Mouse (Mus musculus) stomach, postnatal 0 days (tissue): ENCODE measurements at regions not wholly inside any gene's neighbourhood (a gene's known extent, or its start where the extent isn't known, plus 50 kb on each side); places are given as distances from the start of the nearest gene placed in this dataset.

Experiments used
- ATAC-seq: fragments of 200-750 bp; cut with Nextera tagmentation; 2 replicates; pipeline ENCODE4 v1.8.0; 2017; ENCODE audit not compliant: low FRiP score, low TSS enrichment
- DNase-seq: peaks from one replicate; pipeline ENCODE4 v3.0.0-alpha.2; 2016; ENCODE audit warnings: low spot score
- H3K27ac ChIP-seq: fragments of 300-500 bp; sonication (generic); replicated peaks from 2 replicates; pipeline ENCODE4 v1.5.1; 2014; ENCODE audit warnings: mild to moderate bottlenecking, control low read depth
- H3K27me3 ChIP-seq: fragments of 300-500 bp; sonication (generic); 2 replicates; pipeline ENCODE4 v1.6.1; 2014; ENCODE audit warnings: low read length; ENCODE audit not compliant: control insufficient read depth, insufficient read depth
- H3K36me3 ChIP-seq: fragments of 300-500 bp; sonication (generic); 2 replicates; pipeline ENCODE4 v1.6.1; 2014; ENCODE audit warnings: low read length, mixed read lengths; ENCODE audit not compliant: control insufficient read depth, insufficient read depth
- H3K4me1 ChIP-seq: fragments of 300-500 bp; sonication (generic); replicated peaks from 2 replicates; pipeline ENCODE4 v1.6.1; 2014; ENCODE audit warnings: antibody characterized with exemption; ENCODE audit not compliant: control insufficient read depth, insufficient read depth
- H3K4me2 ChIP-seq: fragments of 300-500 bp; sonication (generic); replicated peaks from 2 replicates; pipeline ENCODE4 v1.6.1; 2014; ENCODE audit warnings: low read depth, mild to moderate bottlenecking, control low read depth, moderate library complexity
- H3K4me3 ChIP-seq: fragments of 300-500 bp; sonication (generic); 2 replicates; pipeline ENCODE4 v1.5.1; 2014; ENCODE audit warnings: low read depth, low read length, control low read depth
- H3K9ac ChIP-seq: fragments of 300-500 bp; sonication (generic); 2 replicates; pipeline ENCODE4 v1.6.1; 2014; ENCODE audit warnings: mild to moderate bottlenecking, low read length, control low read depth, mixed read lengths
- H3K9me3 ChIP-seq: fragments of 300-500 bp; sonication (generic); 2 replicates; pipeline ENCODE4 v1.6.1; 2016; ENCODE audit warnings: low read length; ENCODE audit not compliant: control insufficient read depth
- CTCF ChIP-seq: IDR thresholded peaks from 2 replicates; pipeline ENCODE4 v1.5.1; 2016; ENCODE audit warnings: antibody characterized with exemption, low read depth, mild to moderate bottlenecking, moderate library complexity
- EP300 ChIP-seq: optimal IDR thresholded peaks from 2 replicates; pipeline ENCODE3; 2016; ENCODE audit warnings: antibody characterized with exemption
- WGBS: fragments of 180-500 bp; shearing (Covaris S2); extraction: QIAGEN DNeasy Blood & Tissue Kit; methylation state at CpG from one replicate; pipeline ENCODE4 v1.1.7; 2014; 5-methylcytosine and 5-hydroxymethylcytosine counted together

DNA sequence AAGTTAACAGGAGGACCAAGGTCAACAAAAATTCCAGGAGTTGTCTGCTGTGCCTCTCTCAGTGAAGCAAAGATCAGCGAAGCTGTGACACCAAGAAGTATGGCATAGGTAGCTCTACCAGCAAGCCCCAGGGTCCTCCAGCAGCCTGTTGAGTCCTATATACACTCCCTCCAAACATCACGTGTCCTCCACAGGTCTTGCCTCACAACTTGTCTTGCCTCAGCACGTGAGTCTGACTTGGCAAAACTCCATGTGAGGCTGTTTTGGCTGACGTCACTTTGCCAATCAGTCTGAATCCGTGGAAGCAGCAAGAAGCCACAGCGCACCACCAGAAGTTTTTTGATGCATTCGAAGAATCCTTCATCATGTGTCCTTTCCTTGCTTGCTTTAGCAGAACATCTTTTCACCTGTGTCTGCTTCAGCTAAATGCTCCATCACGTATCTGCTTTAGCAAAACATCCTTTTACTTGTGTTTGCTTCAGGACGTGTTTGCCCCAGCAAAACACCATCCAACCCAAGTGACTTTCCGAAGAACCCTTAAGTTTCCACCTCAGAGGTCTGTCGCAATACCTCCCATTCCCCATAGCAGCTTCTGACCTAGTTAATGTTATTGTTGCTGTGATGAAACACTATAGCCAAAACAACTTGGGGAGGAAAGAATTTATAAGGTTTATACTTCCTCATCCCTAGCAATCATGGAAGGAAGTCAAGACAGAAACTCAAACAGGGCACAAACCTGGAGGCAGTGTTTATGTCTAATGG is 101.0 kb upstream of the Apob start:
- Histone ChIP-seq H3K9ac (no peak overlapping the region), H3K27ac (no peak overlapping the region), H3K4me1 (no peaks in the 10 kb centered on the region), H3K36me3 (no peaks in the 10 kb centered on the region), H3K4me2 (no peak overlapping the region), H3K4me3 (no peak overlapping the region), H3K27me3 (no peaks in the 10 kb centered on the region), H3K9me3 (no peaks in the 10 kb centered on the region)
- no peak for DNase-seq
- TF ChIP-seq EP300 (no peak), CTCF (no peak)
- WGBS = 73% methylated on average over 11 of the region's 11 CpGs
- ATAC-seq = no peak

DNA sequence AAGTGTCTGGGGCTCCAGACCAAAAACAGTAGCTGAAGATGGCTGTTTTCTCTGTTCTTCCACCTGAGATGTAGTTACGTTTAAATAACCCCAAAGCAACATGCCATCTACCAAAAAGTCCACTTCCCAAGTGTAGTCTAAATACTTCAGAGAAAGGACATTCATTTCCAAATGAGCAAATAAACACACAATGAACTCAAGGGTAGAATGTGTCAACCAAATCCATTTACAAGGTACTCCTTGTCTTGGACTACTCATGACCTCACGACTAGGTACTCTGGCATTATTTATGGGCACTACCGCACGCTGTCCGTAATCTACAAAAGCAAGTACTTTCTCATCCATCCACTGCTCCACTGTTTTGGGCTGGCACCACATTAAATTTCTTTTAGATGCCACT is 98.7 kb upstream of the Apob start:
- ATAC-seq (no peak), DNase-seq (no peak)
- H3K9me3 ChIP-seq = no peaks in the 10 kb centered on the region
- TF ChIP-seq EP300 (no peak), CTCF (no peak)
- H3K27me3 ChIP-seq = no peaks in the 10 kb centered on the region
- no peak overlapping the region for H3K27ac ChIP-seq
- no peak overlapping the region for H3K4me2 ChIP-seq
- H3K4me1 ChIP-seq = no peaks in the 10 kb centered on the region
- H3K9ac ChIP-seq = no peak overlapping the region
- H3K4me3 ChIP-seq = no peak overlapping the region
- WGBS = 78% methylated on average over 5 of the region's 5 CpGs
- no peaks in the 10 kb centered on the region for H3K36me3 ChIP-seq

DNA sequence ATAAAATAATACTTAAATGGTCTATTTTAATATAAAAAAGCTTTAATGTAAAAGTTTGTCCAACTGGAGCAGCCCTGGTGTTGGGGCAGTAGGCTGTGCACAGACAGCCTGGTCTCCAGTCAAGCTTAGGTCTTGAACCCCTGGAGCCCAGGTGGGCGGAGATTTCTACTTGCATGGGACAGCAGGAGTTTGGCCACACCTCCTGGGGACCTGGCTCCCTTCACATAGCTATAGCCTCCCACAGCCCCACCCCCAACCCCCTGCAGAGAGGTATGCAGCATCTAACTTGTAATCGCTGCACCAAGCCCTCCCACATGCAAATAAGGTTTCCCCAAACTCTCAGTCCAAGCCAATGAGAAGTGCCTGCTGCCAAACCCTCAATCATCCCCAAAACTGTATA is 81.3 kb upstream of the Apob start:
- Histone ChIP-seq H3K27me3 (no peaks in the 10 kb centered on the region), H3K36me3 (no peaks in the 10 kb centered on the region), H3K9me3 (no peaks in the 10 kb centered on the region), H3K4me1 (no peaks in the 10 kb centered on the region), H3K4me2 (no peak overlapping the region), H3K27ac (no peak overlapping the region), H3K4me3 (no peak overlapping the region), H3K9ac (no peak overlapping the region)
- WGBS = 53% methylated on average over 2 of the region's 2 CpGs
- ATAC-seq (no peak), DNase-seq (no peak)
- no peak for TF ChIP-seq EP300
- no peak for TF ChIP-seq CTCF

DNA sequence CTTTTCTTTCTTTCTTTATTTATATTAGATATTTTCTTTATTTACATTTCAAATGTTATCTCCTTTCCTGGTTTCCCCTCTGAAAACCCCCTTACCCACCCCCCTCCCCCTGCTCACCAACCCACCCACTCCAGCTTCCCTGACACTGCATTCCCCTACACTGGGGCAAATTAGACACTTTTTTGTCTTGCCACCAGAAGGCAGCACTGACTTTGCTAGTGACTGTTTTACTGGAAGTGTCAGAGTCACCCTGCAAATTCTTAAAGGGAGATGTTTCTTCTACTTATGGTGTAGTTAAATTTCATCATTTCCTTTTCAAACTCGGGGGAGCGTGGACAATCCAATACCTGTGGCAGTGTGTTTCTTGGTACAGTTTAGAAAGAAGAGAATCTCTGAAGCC is 72.1 kb upstream of the Apob start:
- Histone ChIP-seq H3K4me2 (no peak overlapping the region), H3K27me3 (no peaks in the 10 kb centered on the region), H3K36me3 (no peaks in the 10 kb centered on the region), H3K27ac (no peak overlapping the region), H3K9me3 (no peaks in the 10 kb centered on the region), H3K9ac (no peak overlapping the region), H3K4me3 (no peak overlapping the region), H3K4me1 (no peaks in the 10 kb centered on the region)
- peak; percentile 65 for TF ChIP-seq CTCF
- no peak for TF ChIP-seq EP300
- DNase-seq (peak; percentile 19), ATAC-seq (no peak)
- 82% methylated on average over 2 of the region's 2 CpGs for WGBS

DNA sequence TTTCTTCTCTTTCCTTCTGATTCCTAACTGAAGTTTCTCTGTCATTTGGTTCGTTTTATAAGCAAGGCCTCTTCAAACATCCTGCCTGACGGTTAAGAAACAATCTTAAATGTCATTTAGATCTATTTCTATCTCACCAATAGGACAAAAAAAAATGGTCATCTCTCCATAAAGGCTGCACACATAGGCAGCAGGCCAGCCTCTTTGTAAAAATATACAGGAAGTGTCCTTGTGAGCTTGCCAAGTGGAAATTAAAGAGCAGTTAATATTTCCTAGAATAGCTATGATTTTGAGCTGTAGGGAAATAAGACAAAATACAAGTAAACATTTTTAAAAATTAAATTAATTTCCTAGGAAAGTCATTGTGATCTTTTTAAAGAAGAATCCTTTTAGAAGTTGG is 70.6 kb upstream of the Apob start:
- Histone ChIP-seq H3K9ac (no peak overlapping the region), H3K4me1 (no peaks in the 10 kb centered on the region), H3K27me3 (no peaks in the 10 kb centered on the region), H3K4me3 (no peak overlapping the region), H3K9me3 (no peaks in the 10 kb centered on the region), H3K4me2 (no peak overlapping the region), H3K36me3 (no peaks in the 10 kb centered on the region), H3K27ac (no peak overlapping the region)
- no peak for DNase-seq
- no peak for ATAC-seq
- 40% methylated on average over 2 of the region's 2 CpGs for WGBS
- no peak for TF ChIP-seq CTCF
- no peak for TF ChIP-seq EP300

DNA sequence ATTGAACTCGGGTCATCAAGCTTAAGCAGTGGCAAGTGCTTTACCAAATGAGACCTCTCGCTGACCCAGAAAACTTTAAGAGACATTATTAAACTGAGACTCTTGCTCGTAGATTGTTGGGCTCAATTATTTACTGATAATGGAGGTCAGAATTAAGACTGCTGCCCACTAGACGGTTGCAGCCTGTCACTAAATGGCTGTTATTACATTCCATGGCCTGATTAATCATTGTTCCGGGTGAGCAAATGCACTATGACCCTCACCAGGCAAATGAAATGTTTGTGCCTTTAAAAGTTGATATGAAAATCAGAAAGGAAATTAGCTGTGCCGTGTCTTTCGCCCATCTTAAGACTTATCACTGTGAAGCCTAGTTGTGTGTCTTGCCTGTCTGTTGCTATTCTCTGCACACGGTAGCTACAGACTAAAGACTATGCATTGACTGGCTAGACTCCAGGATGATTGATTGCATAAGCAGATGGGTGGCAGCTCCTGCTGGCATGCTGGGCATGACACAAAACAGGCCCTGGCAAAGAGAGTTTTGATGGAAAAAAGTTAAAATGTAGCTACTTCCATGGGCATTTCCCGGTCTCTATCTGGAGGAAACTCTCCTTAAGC is 67.6 kb upstream of the Apob start:
- no peaks in the 10 kb centered on the region for H3K4me1 ChIP-seq
- TF ChIP-seq CTCF = no peak
- no peak for TF ChIP-seq EP300
- DNase-seq (no peak), ATAC-seq (no peak)
- H3K27me3 ChIP-seq = no peaks in the 10 kb centered on the region
- no peak overlapping the region for H3K4me3 ChIP-seq
- no peak overlapping the region for H3K27ac ChIP-seq
- H3K36me3 ChIP-seq = no peaks in the 10 kb centered on the region
- H3K9me3 ChIP-seq = no peaks in the 10 kb centered on the region
- no peak overlapping the region for H3K9ac ChIP-seq
- H3K4me2 ChIP-seq = no peak overlapping the region
- WGBS = 58% methylated on average over 9 of the region's 9 CpGs
